Mouse (Mus musculus): ENCODE measurements around the gene Brd3os. TPM values are rescaled to one million over a fixed set of nuclear protein-coding genes. Genes with fewer than 3 reads are reported as not detected.

The Brd3os gene
- 2.6 TPM for polyA plus RNA-seq (2015; fragmentation: Illumina TruSeq; extraction: RNeasy Lipid Tissue Mini Kit (QIAGEN cat#74804); ENCODE audit: insufficient read depth, low read depth, low replicate concordance)

GRCm38 (mm10) chr2:27441767-27442707 lies at the start of gene Brd3os:
TSS of gene Brd3os (plus strand) at chr2:27442324.

GRCm38 (mm10) chr2:27426855-27427457 lies 15.2 kb upstream of the Brd3os start, which contains the start of gene Vav2:
TSS of gene Vav2 (minus strand) at chr2:27427033.

Other genes with a start within 250 kb of the Brd3os start
- gene Sardh, start 194.0 kb upstream of the Brd3os start, polyA plus RNA-seq (2015; fragmentation: Illumina TruSeq; extraction: RNeasy Lipid Tissue Mini Kit (QIAGEN cat#74804); ENCODE audit: insufficient read depth, low read depth, low replicate concordance), result 19.0 TPM
- 3.1 TPM for gene Vav2, start 15.3 kb upstream of the Brd3os start, polyA plus RNA-seq (2015; fragmentation: Illumina TruSeq; extraction: RNeasy Lipid Tissue Mini Kit (QIAGEN cat#74804); ENCODE audit: insufficient read depth, low read depth, low replicate concordance)
- 9.1 TPM for gene Brd3, start 65.3 kb downstream of the Brd3os start, polyA plus RNA-seq (2015; fragmentation: Illumina TruSeq; extraction: RNeasy Lipid Tissue Mini Kit (QIAGEN cat#74804); ENCODE audit: insufficient read depth, low read depth, low replicate concordance)
- 8.6 TPM for gene Wdr5, start 72.8 kb downstream of the Brd3os start, polyA plus RNA-seq (2015; fragmentation: Illumina TruSeq; extraction: RNeasy Lipid Tissue Mini Kit (QIAGEN cat#74804); ENCODE audit: insufficient read depth, low read depth, low replicate concordance)
- 9.1 TPM for gene Rxra, start 234.1 kb downstream of the Brd3os start, polyA plus RNA-seq (2015; fragmentation: Illumina TruSeq; extraction: RNeasy Lipid Tissue Mini Kit (QIAGEN cat#74804); ENCODE audit: insufficient read depth, low read depth, low replicate concordance)